Mouse (Mus musculus) hindbrain, postnatal 0 days (tissue): ENCODE results near the gene Fgf18. TPM values are rescaled to one million over a fixed set of nuclear protein-coding genes. Genes with fewer than 3 reads are reported as not detected.

Experiments used
- ATAC-seq: fragments of 200-750 bp; cut with Nextera tagmentation; 2 replicates; pipeline ENCODE4 v1.8.0; 2017; ENCODE audit warnings: mild to moderate bottlenecking, moderate TSS enrichment, moderate library complexity
- DNase-seq: peaks from one replicate; pipeline ENCODE4 v3.0.0-alpha.2; 2015; ENCODE audit warnings: low spot score
- H3K27ac ChIP-seq: fragments of 300-500 bp; sonication (generic); 2 replicates; pipeline ENCODE4 v1.5.1; 2014; ENCODE audit warnings: mild to moderate bottlenecking
- H3K27me3 ChIP-seq: fragments of 300-500 bp; sonication (generic); 2 replicates; pipeline ENCODE4 v1.6.1; 2014; ENCODE audit warnings: low read length, mixed read lengths; ENCODE audit not compliant: insufficient read depth
- H3K36me3 ChIP-seq: fragments of 300-500 bp; sonication (generic); 2 replicates; pipeline ENCODE4 v1.6.1; 2014; ENCODE audit warnings: low read length, mixed read lengths; ENCODE audit not compliant: insufficient read depth
- H3K4me1 ChIP-seq: fragments of 300-500 bp; sonication (generic); 2 replicates; pipeline ENCODE4 v1.6.1; 2014; ENCODE audit warnings: antibody characterized with exemption, low read length, mixed read lengths; ENCODE audit not compliant: insufficient read depth
- H3K4me2 ChIP-seq: fragments of 300-500 bp; sonication (generic); 2 replicates; pipeline ENCODE4 v1.6.1; 2014; ENCODE audit warnings: low read depth, mild to moderate bottlenecking, low read length, moderate library complexity, mixed read lengths
- H3K4me3 ChIP-seq: fragments of 300-500 bp; sonication (generic); 2 replicates; pipeline ENCODE4 v1.5.1; 2014; ENCODE audit warnings: low read length
- H3K9ac ChIP-seq: fragments of 300-500 bp; sonication (generic); replicated peaks from 2 replicates; pipeline ENCODE4 v1.6.1; 2014; ENCODE audit warnings: mild to moderate bottlenecking, low read length, moderate library complexity, mixed read lengths
- H3K9me3 ChIP-seq: fragments of 300-500 bp; sonication (generic); 2 replicates; pipeline ENCODE4 v1.6.1; 2016; ENCODE audit warnings: low read length, mixed read lengths
- CTCF ChIP-seq: IDR thresholded peaks from 2 replicates; pipeline ENCODE4 v1.5.1; 2016; ENCODE audit warnings: antibody characterized with exemption, control low read depth, low read depth
- WGBS: fragments of 180-500 bp; shearing (Covaris S2); extraction: QIAGEN DNeasy Blood & Tissue Kit; methylation state at CpG from one replicate; pipeline ENCODE4 v1.1.7; 2014; 5-methylcytosine and 5-hydroxymethylcytosine counted together
- polyA plus RNA-seq: library from polyadenylated mRNA; unstranded; fragments of >200 nt; fragmentation: Nextera tagmentation; extraction: Ambion mirVana; gene quantifications from 2 replicates; pipeline ENCODE4 v1.2.1, GENCODE M21; 2015
- total RNA-seq: library from RNA; depleted of rRNA; stranded (reverse); fragments of >200 nt; gene quantifications from 2 replicates; pipeline ENCODE4 v1.2.3, GENCODE M21; 2014

Fgf18 gene
- total and polyA plus RNA-seq, 2 experiments from 2014 or later: 6.3 to 10.3 TPM

- Histone ChIP-seq H3K36me3 (no peaks in the 10 kb centered on the region), H3K9ac (no peak overlapping the region), H3K4me2 (peak overlapping the region; percentile 40), H3K27me3 (0 out of 2 replicates have a peak, but pooled peaks cover 3% of the 10 kb centered on the region), H3K4me3 (peak overlapping the region; percentile 1; the same call in 1 of the 2 replicates), H3K27ac (no peak overlapping the region), H3K4me1 (no peaks in the 10 kb centered on the region), H3K9me3 (no peaks in the 10 kb centered on the region)
- no peak for TF ChIP-seq CTCF
- 9% methylated on average over 18 of the region's 18 CpGs for WGBS
- DNase-seq (peak; percentile 37), ATAC-seq (peak; percentile 57; the same call in 1 of the 2 replicates)
Measured at GRCm38 (mm10) chr11:33180701-33181116, 33.5 kb upstream of the Fgf18 start.

- ATAC-seq: no peak
- DNase-seq: no peak
- H3K27me3 ChIP-seq: 0 out of 2 replicates have a peak, but pooled peaks cover 3% of the 10 kb centered on the region
- 18% methylated on average over 1 of the region's 1 CpGs for WGBS
- no peaks in the 10 kb centered on the region for H3K36me3 ChIP-seq
- H3K9ac ChIP-seq: no peak overlapping the region
- no peaks in the 10 kb centered on the region for H3K4me1 ChIP-seq
- no peak overlapping the region for H3K4me3 ChIP-seq
- no peaks in the 10 kb centered on the region for H3K9me3 ChIP-seq
- H3K4me2 ChIP-seq: no peak overlapping the region
- no peak overlapping the region for H3K27ac ChIP-seq
- TF ChIP-seq CTCF: no peak
Measured at GRCm38 (mm10) chr11:33179802-33180201, 32.6 kb upstream of the Fgf18 start.

GRCm38 (mm10) chr11:33176525-33177245, 29.5 kb upstream of the Fgf18 start:
- Histone ChIP-seq H3K9me3 (no peaks in the 10 kb centered on the region), H3K27me3 (no peaks in the 10 kb centered on the region), H3K4me1 (no peaks in the 10 kb centered on the region), H3K36me3 (no peaks in the 10 kb centered on the region), H3K9ac (no peak overlapping the region), H3K27ac (no peak overlapping the region), H3K4me3 (no peak overlapping the region), H3K4me2 (no peak overlapping the region)
- peak; percentile 91 for TF ChIP-seq CTCF
- 29% methylated on average over 20 of the region's 20 CpGs for WGBS
- ATAC-seq (peak; percentile 80), DNase-seq (peak; percentile 89)

- H3K27me3 ChIP-seq: no peaks in the 10 kb centered on the region
- no peaks in the 10 kb centered on the region for H3K9me3 ChIP-seq
- WGBS: 73% methylated on average over 2 of the region's 3 CpGs
- no peak overlapping the region for H3K4me3 ChIP-seq
- TF ChIP-seq CTCF: no peak
- no peak for DNase-seq
- no peak overlapping the region for H3K27ac ChIP-seq
- no peak overlapping the region for H3K4me2 ChIP-seq
- H3K4me1 ChIP-seq: no peaks in the 10 kb centered on the region
- H3K36me3 ChIP-seq: no peaks in the 10 kb centered on the region
- peak; percentile 45; the same call in 1 of the 2 replicates for ATAC-seq
- H3K9ac ChIP-seq: no peak overlapping the region
Measured at GRCm38 (mm10) chr11:33175768-33176167, 28.6 kb upstream of the Fgf18 start.

- no peak overlapping the region for H3K27ac ChIP-seq
- H3K9me3 ChIP-seq: no peaks in the 10 kb centered on the region
- TF ChIP-seq CTCF: peak; percentile 79
- H3K27me3 ChIP-seq: no peaks in the 10 kb centered on the region
- 14% methylated on average over 9 of the region's 9 CpGs for WGBS
- peak; percentile 59 for DNase-seq
- no peak overlapping the region for H3K9ac ChIP-seq
- H3K4me1 ChIP-seq: no peaks in the 10 kb centered on the region
- H3K36me3 ChIP-seq: no peaks in the 10 kb centered on the region
- H3K4me3 ChIP-seq: no peak overlapping the region
- no peak overlapping the region for H3K4me2 ChIP-seq
- no peak for ATAC-seq
Measured at GRCm38 (mm10) chr11:33170489-33170888, 23.3 kb upstream of the Fgf18 start.

GRCm38 (mm10) chr11:33162998-33163506, 15.9 kb upstream of the Fgf18 start, which contains the start of gene Npm1:
TSS of gene Npm1 (minus strand) at chr11:33163206.
- 4% methylated on average over 49 of the region's 49 CpGs for WGBS
- Histone ChIP-seq H3K4me1 (peaks cover 8% of the 10 kb centered on the region), H3K36me3 (0 out of 2 replicates have a peak, but pooled peaks cover 15% of the 10 kb centered on the region), H3K4me2 (peak within 1 kb of the TSS; percentile 93), H3K4me3 (peak within 1 kb of the TSS; percentile 96), H3K27ac (peak within 1 kb of the TSS; percentile 93), H3K9ac (peak within 1 kb of the TSS; percentile 90), H3K27me3 (no peaks in the 10 kb centered on the region), H3K9me3 (no peaks in the 10 kb centered on the region)
- ATAC-seq: peak; percentile 98
- TF ChIP-seq CTCF: no peak
- DNase-seq: peak; percentile 100
